Mouse (Mus musculus) spleen, adult 10 weeks (tissue): ENCODE data around the gene Olfr104-ps. TPM values are rescaled to one million over a fixed set of nuclear protein-coding genes. Genes with fewer than 3 reads are reported as not detected.

Experiments
- polyA plus RNA-seq: library from polyadenylated mRNA; stranded (reverse); fragments of 350-450 nt; fragmentation: Illumina TruSeq; extraction: RNeasy Lipid Tissue Mini Kit (QIAGEN cat#74804); gene quantifications from one replicate; pipeline ENCODE4 v1.2.3, GENCODE M21; 2015; ENCODE audit warnings: low replicate concordance; ENCODE audit not compliant: insufficient read depth

Olfr104-ps gene
- not detected for polyA plus RNA-seq

DNA sequence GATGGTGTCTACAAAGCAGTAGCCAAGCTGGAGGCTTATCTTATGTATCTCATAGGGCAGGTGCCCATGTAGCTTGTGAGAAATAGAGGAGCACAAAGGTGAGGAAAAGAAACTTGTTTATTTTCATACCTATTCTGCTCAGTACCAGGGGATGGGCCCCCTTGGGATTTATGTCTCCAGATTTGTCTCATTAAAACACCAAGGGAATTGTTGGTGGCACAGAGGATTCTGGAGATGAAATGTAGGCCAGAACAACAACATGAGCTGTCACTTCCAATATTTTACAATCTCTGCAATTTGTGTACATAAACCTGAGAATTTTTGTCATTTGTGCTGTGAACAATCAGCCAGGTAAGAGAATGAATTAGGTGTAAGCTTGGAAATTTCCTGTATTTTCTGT lies at the start of gene Olfr104-ps:
Gene Olfr104-ps, plus strand, starts transcription at position 301 of the 400 bp plus-strand sequence.

DNA sequence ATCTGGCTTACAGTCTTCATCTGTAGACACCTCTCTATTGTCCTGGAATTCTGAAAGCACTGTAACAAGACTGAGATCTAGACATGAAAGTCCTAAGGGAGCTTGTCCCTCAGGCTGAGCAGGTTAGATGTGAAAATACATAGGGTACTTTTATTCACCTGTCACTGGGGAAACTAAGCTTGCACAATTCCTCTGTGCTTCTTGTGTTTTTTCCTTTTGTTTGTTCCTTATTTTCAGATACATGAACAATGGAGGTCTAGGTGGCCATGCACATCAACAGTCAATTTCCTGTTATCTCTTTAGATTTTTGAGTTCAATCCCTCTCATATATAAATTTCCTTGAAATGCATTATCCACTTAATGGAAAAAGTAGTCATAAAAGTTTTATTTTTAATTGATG lies 42.4 kb upstream of the Olfr104-ps start, which contains the start of gene Olfr102:
Gene Olfr102, minus strand, starts transcription at position 101 of the 400 bp plus-strand sequence.

DNA sequence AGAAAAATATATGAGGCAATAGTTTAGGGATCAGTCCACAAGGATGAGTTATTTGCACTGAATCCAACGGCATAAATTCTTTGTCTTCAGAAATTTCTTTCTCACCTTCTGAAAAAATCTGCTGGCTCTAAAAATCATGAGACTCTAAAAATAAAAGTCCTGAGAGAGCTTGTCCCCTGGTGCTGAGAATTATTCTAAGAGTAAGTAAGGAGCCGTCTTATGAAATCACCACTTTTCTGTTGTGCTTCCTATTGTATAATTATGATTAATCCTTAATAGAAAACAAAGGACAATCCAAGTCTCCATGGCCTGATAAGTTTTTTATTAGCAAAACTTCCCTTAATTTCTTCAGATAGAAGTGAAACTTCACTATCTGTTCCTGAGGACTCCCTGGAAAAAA lies 19.8 kb upstream of the Olfr104-ps start, which contains the start of gene Olfr103:
Gene Olfr103, minus strand, starts transcription at position 101 of the 400 bp plus-strand sequence.

DNA sequence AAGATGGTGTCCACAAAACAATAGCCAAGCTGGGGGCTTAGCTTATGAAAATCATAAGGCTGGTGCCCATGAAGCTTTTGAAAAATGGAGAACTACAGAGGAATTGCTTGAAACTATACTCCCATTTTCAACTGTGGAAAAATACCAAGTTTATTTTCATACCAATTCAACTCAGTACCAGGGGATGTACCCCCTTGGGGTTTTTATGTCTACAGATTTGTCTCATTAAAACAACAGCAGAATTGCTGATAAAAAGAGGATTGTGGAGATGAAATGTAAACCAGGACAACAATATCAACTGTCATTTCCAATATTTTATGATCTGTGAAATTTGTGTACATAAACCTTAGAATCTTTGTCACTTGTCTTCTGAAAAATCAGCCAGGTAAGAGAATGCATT lies 19.4 kb downstream of the Olfr104-ps start, which contains the start of gene Olfr105-ps:
Gene Olfr105-ps, plus strand, starts transcription at position 301 of the 400 bp plus-strand sequence.

DNA sequence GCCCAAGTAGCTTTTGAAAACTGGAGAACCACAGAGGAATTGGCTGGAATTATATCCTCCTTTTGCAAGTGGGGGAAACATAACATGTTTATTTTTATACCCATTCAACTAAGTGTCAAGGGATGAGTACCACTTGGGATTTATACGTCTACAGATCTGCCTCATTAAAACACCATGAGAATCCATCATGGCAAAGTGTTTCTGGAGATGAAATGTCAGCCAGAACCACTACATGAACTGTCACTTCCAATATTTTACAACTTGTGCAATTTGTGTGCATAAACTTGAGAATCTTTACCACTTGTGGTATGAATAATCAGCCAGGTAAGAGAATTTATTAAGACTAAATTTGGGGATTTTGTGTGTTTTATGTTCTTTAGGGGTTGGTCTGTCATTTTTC lies 30.7 kb downstream of the Olfr104-ps start, which contains the start of gene Olfr106-ps:
Gene Olfr106-ps, plus strand, starts transcription at position 301 of the 400 bp plus-strand sequence.

DNA sequence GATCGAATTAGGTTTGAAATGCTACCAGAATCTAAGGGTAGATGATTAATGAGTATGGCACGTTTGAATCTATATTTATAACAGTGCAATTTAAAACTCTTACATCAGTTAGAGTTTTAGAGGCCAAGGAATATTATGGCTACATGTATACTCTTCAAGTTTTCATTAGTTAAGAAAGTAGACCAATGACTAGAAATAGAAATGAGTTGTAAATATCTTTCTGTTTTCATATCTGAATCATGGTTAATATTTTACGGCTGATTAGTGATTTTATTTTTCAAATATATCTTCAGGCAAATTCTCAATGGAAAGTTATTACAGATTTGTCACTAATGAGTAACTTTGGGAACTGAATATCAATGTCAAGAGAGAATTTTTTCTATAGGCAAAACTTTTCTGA lies 39.5 kb downstream of the Olfr104-ps start, which contains the start of gene Olfr107:
Gene Olfr107, plus strand, starts transcription at position 301 of the 400 bp plus-strand sequence.

Other genes starting within 250 kb of the Olfr104-ps start
- gene Olfr92, start 239.5 kb upstream of the Olfr104-ps start, polyA plus RNA-seq, result not detected
- not detected for gene Olfr93, start 198.1 kb upstream of the Olfr104-ps start, polyA plus RNA-seq
- gene Ubd, start 165.7 kb upstream of the Olfr104-ps start, polyA plus RNA-seq, result 32.4 TPM
- gene Olfr94, start 158.6 kb upstream of the Olfr104-ps start, polyA plus RNA-seq, result not detected
- not detected for gene Olfr95, start 146.5 kb upstream of the Olfr104-ps start, polyA plus RNA-seq
- not detected for gene Olfr96, start 139.4 kb upstream of the Olfr104-ps start, polyA plus RNA-seq
- not detected for gene Olfr97, start 122.3 kb upstream of the Olfr104-ps start, polyA plus RNA-seq
- not detected for gene Olfr98, start 95.8 kb upstream of the Olfr104-ps start, polyA plus RNA-seq
- 58.2 TPM for gene H2-M3, start 89.4 kb upstream of the Olfr104-ps start, polyA plus RNA-seq
- not detected for gene Olfr99, start 76.1 kb upstream of the Olfr104-ps start, polyA plus RNA-seq
- gene Olfr101, start 55.3 kb upstream of the Olfr104-ps start, polyA plus RNA-seq, result not detected
- gene Olfr102, start 42.5 kb upstream of the Olfr104-ps start, polyA plus RNA-seq, result not detected
- gene Olfr103, start 19.9 kb upstream of the Olfr104-ps start, polyA plus RNA-seq, result not detected
- gene Olfr105-ps, start 19.5 kb downstream of the Olfr104-ps start, polyA plus RNA-seq, result not detected
- gene Olfr106-ps, start 30.8 kb downstream of the Olfr104-ps start, polyA plus RNA-seq, result not detected
- gene Olfr107, start 39.6 kb downstream of the Olfr104-ps start, polyA plus RNA-seq, result not detected
- not detected for gene Olfr108, start 85.9 kb downstream of the Olfr104-ps start, polyA plus RNA-seq
- gene Olfr109, start 99.3 kb downstream of the Olfr104-ps start, polyA plus RNA-seq, result not detected
- gene H2-M2, start 124.0 kb downstream of the Olfr104-ps start, polyA plus RNA-seq, result 16.8 TPM
- 0.26 TPM for gene Olfr110, start 132.9 kb downstream of the Olfr104-ps start, polyA plus RNA-seq
- gene Olfr111, start 148.4 kb downstream of the Olfr104-ps start, polyA plus RNA-seq, result 0.72 TPM
- gene Olfr112, start 209.9 kb downstream of the Olfr104-ps start, polyA plus RNA-seq, result not detected
- not detected for gene Olfr113, start 218.1 kb downstream of the Olfr104-ps start, polyA plus RNA-seq
- gene Olfr114, start 233.2 kb downstream of the Olfr104-ps start, polyA plus RNA-seq, result not detected